Mouse (Mus musculus): ENCODE data around the gene Rbms3. TPM values are rescaled to one million over a fixed set of nuclear protein-coding genes. Genes with fewer than 3 reads are reported as not detected.

Rbms3 gene
- polyA plus RNA-seq, 1 experiment = 1.6 TPM

GRCm38 (mm10) chr9:116728093-116728492 is 901.6 kb downstream of the Rbms3 start:
- TF ChIP-seq CTCF (IDR thresholded peaks at IDR 0.05; ENCODE audit: control insufficient read depth, insufficient read depth, low read length) (no peak), POLR2A (IDR thresholded peaks at IDR 0.05; ENCODE audit: borderline replicate concordance, control insufficient read depth, low read depth, low read length) (no peak)
- no peak overlapping the region for H3K27ac ChIP-seq (ENCODE audit: control insufficient read depth, insufficient read depth, low read depth, low read length, poor library complexity)
- no peak overlapping the region for H3K4me3 ChIP-seq (replicated peaks; ENCODE audit: control insufficient read depth, low read depth, low read length)
- 80% methylated on average over 3 of the region's 3 CpGs for whole genome bisulfite sequencing
- H3K4me1 ChIP-seq (ENCODE audit: control insufficient read depth, insufficient read depth, low read length) = no peaks in the 10 kb centered on the region

DNA sequence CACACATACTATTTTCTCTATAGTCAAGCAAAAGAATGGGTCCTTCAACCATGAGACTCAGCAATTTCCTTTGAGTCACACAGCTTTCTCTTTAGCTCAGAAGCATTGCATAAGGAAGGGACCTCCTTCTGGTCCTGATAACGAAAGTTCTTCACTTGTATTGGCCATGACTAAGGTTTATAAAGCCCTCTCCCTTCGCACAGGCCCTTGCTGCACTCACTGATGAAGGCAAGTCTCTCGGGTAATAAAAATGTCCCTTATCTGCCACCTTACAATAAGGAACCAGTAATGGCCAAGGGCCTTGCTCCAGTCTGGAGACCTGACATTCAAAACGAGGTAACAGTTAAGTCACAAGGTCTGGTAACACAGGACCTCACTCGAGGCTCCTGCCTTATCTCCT is 905.1 kb downstream of the Rbms3 start:
- Histone ChIP-seq H3K27ac (ENCODE audit: control insufficient read depth, insufficient read depth, low read depth, low read length, poor library complexity) (no peak overlapping the region), H3K4me3 (replicated peaks; ENCODE audit: control insufficient read depth, low read depth, low read length) (no peak overlapping the region), H3K4me1 (ENCODE audit: control insufficient read depth, insufficient read depth, low read length) (no peaks in the 10 kb centered on the region)
- 55% methylated on average over 5 of the region's 5 CpGs for WGBS
- TF ChIP-seq POLR2A (IDR thresholded peaks at IDR 0.05; ENCODE audit: borderline replicate concordance, control insufficient read depth, low read depth, low read length) (no peak), CTCF (IDR thresholded peaks at IDR 0.05; ENCODE audit: control insufficient read depth, insufficient read depth, low read length) (no peak)

GRCm38 (mm10) chr9:116703119-116703518 is 926.6 kb downstream of the Rbms3 start:
- WGBS = 65% methylated on average over 1 of the region's 1 CpGs
- H3K27ac ChIP-seq (ENCODE audit: control insufficient read depth, insufficient read depth, low read depth, low read length, poor library complexity) = no peak overlapping the region
- no peak overlapping the region for H3K4me3 ChIP-seq (replicated peaks; ENCODE audit: control insufficient read depth, low read depth, low read length)
- H3K4me1 ChIP-seq (ENCODE audit: control insufficient read depth, insufficient read depth, low read length) = no peaks in the 10 kb centered on the region
- TF ChIP-seq POLR2A (IDR thresholded peaks at IDR 0.05; ENCODE audit: borderline replicate concordance, control insufficient read depth, low read depth, low read length) = no peak
- no peak for TF ChIP-seq CTCF (IDR thresholded peaks at IDR 0.05; ENCODE audit: control insufficient read depth, insufficient read depth, low read length)

GRCm38 (mm10) chr9:116702611-116703010 is 927.1 kb downstream of the Rbms3 start:
- H3K27ac ChIP-seq (ENCODE audit: control insufficient read depth, insufficient read depth, low read depth, low read length, poor library complexity) = no peak overlapping the region
- WGBS = 78% methylated on average over 1 of the region's 1 CpGs
- no peaks in the 10 kb centered on the region for H3K4me1 ChIP-seq (ENCODE audit: control insufficient read depth, insufficient read depth, low read length)
- H3K4me3 ChIP-seq (replicated peaks; ENCODE audit: control insufficient read depth, low read depth, low read length) = no peak overlapping the region
- TF ChIP-seq POLR2A (IDR thresholded peaks at IDR 0.05; ENCODE audit: borderline replicate concordance, control insufficient read depth, low read depth, low read length) (no peak), CTCF (IDR thresholded peaks at IDR 0.05; ENCODE audit: control insufficient read depth, insufficient read depth, low read length) (no peak)

DNA sequence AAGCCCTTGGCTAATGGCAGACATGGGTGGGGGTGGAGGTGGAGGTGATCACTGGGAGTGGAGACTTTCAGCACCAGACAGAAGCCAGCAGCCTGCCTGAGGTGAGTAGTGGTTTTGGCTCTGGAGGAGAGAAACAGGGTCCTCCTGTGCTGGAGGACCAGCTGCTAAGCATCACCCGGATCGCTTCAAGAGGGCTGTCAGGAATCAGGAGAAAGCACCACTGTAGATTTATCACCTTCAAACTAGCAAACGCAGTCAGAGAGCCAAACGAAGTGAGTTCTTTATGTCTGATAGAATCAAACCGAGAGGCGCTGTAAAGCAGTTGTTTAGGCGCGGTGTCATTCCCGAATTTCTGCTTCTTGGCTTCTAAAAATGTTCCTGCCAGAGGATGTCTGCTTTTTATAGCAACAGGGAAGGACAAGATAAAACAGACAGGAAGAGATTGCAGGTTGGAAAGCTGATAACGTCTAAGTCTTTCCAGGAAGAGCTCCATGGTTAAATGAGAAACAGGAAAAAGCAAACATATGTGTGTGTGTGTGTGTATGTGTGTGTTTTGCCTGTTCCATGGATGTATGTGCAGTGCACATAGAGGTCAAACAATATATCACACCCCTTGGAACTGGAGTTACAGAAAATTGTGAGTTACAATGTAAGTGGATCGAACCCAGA is 928.1 kb downstream of the Rbms3 start:
- WGBS = 38% methylated on average over 11 of the region's 11 CpGs
- no peaks in the 10 kb centered on the region for H3K4me1 ChIP-seq (ENCODE audit: control insufficient read depth, insufficient read depth, low read length)
- no peak for TF ChIP-seq CTCF (IDR thresholded peaks at IDR 0.05; ENCODE audit: control insufficient read depth, insufficient read depth, low read length)
- no peak for TF ChIP-seq POLR2A (IDR thresholded peaks at IDR 0.05; ENCODE audit: borderline replicate concordance, control insufficient read depth, low read depth, low read length)
- H3K27ac ChIP-seq (ENCODE audit: control insufficient read depth, insufficient read depth, low read depth, low read length, poor library complexity) = no peak overlapping the region
- no peak overlapping the region for H3K4me3 ChIP-seq (replicated peaks; ENCODE audit: control insufficient read depth, low read depth, low read length)

GRCm38 (mm10) chr9:116688615-116689014 is 941.1 kb downstream of the Rbms3 start:
- TF ChIP-seq CTCF (IDR thresholded peaks at IDR 0.05; ENCODE audit: control insufficient read depth, insufficient read depth, low read length) = no peak
- no peak for TF ChIP-seq POLR2A (IDR thresholded peaks at IDR 0.05; ENCODE audit: borderline replicate concordance, control insufficient read depth, low read depth, low read length)
- no peaks in the 10 kb centered on the region for H3K4me1 ChIP-seq (ENCODE audit: control insufficient read depth, insufficient read depth, low read length)
- 69% methylated on average over 4 of the region's 4 CpGs for WGBS

DNA sequence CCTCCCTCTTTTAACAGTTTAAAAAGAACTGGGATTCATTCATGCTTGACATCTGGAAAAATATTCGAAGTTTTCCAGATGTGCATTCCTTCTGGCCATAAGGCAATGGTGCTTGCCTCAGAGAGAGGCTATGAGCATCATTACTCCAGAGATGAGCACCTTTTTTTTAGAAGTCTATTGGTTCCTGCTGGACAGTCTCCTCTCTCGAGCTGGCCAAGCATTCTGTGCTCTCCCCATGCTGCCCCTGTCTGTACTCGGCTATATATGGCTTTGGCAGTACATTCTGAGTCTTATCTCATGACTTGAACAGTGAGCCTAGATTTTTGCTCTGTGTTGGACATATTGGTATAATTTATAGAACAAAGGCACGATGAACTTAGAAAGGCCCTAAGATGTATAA is 952.6 kb downstream of the Rbms3 start:
- no peak for TF ChIP-seq CTCF (IDR thresholded peaks at IDR 0.05; ENCODE audit: control insufficient read depth, insufficient read depth, low read length)
- no peak for TF ChIP-seq POLR2A (IDR thresholded peaks at IDR 0.05; ENCODE audit: borderline replicate concordance, control insufficient read depth, low read depth, low read length)
- no peaks in the 10 kb centered on the region for H3K4me1 ChIP-seq (ENCODE audit: control insufficient read depth, insufficient read depth, low read length)
- no peak overlapping the region for H3K4me3 ChIP-seq (replicated peaks; ENCODE audit: control insufficient read depth, low read depth, low read length)
- WGBS = 58% methylated on average over 4 of the region's 4 CpGs
- no peak overlapping the region for H3K27ac ChIP-seq (ENCODE audit: control insufficient read depth, insufficient read depth, low read depth, low read length, poor library complexity)

More at GRCm38 (mm10) chr9:116688615-116689014, 941.1 kb downstream of the Rbms3 start:
- Histone ChIP-seq H3K4me3 (replicated peaks; ENCODE audit: control insufficient read depth, low read depth, low read length) (no peak overlapping the region), H3K27ac (ENCODE audit: control insufficient read depth, insufficient read depth, low read depth, low read length, poor library complexity) (no peak overlapping the region)

DNA sequence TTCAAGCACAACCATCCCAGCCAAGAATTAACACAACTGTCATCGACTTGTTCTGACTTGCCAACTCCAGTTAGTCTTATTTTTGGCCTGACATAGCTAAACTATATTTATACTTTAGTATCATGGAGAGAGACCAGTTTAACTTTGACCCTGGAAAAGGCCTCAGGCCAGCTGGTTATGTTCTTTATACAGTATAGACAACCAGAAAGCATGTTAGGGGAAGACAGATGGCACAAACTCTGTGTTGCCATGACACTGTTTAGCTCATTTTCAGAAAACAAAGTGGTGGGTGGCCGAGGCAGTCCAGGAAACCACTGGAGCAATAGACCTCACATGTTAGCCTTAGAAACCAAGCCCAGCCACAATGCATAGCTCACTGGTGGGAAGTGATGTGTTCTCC is 953.3 kb downstream of the Rbms3 start:
- Histone ChIP-seq H3K27ac (ENCODE audit: control insufficient read depth, insufficient read depth, low read depth, low read length, poor library complexity) (no peak overlapping the region), H3K4me1 (ENCODE audit: control insufficient read depth, insufficient read depth, low read length) (no peaks in the 10 kb centered on the region), H3K4me3 (replicated peaks; ENCODE audit: control insufficient read depth, low read depth, low read length) (no peak overlapping the region)
- TF ChIP-seq POLR2A (IDR thresholded peaks at IDR 0.05; ENCODE audit: borderline replicate concordance, control insufficient read depth, low read depth, low read length) (no peak), CTCF (IDR thresholded peaks at IDR 0.05; ENCODE audit: control insufficient read depth, insufficient read depth, low read length) (no peak)
- WGBS = 33% methylated on average over 2 of the region's 2 CpGs

GRCm38 (mm10) chr9:116674191-116674590 is 955.5 kb downstream of the Rbms3 start:
- Histone ChIP-seq H3K4me1 (ENCODE audit: control insufficient read depth, insufficient read depth, low read length) (no peaks in the 10 kb centered on the region), H3K27ac (ENCODE audit: control insufficient read depth, insufficient read depth, low read depth, low read length, poor library complexity) (no peak overlapping the region), H3K4me3 (replicated peaks; ENCODE audit: control insufficient read depth, low read depth, low read length) (no peak overlapping the region)
- TF ChIP-seq POLR2A (IDR thresholded peaks at IDR 0.05; ENCODE audit: borderline replicate concordance, control insufficient read depth, low read depth, low read length) (no peak), CTCF (IDR thresholded peaks at IDR 0.05; ENCODE audit: control insufficient read depth, insufficient read depth, low read length) (no peak)
- WGBS = 81% methylated on average over 4 of the region's 4 CpGs

All from bone marrow, adult 2 months (tissue).